Mouse (Mus musculus): Measurements from ENCODE around the gene Samd9l. TPM values are rescaled to one million over a fixed set of nuclear protein-coding genes. Genes with fewer than 3 reads are reported as not detected.
A peak's percentile ranks its signal among the peaks of the same experiment; 100 is the strongest.
"Not testable (repeated sequence)": the region's sequence is repeated elsewhere in the genome, so short reads cannot be mapped to it uniquely, and the experiment has no call there.

Gene Samd9l
- polyA plus RNA-seq, 1 experiment = 1.5 TPM

DNA sequence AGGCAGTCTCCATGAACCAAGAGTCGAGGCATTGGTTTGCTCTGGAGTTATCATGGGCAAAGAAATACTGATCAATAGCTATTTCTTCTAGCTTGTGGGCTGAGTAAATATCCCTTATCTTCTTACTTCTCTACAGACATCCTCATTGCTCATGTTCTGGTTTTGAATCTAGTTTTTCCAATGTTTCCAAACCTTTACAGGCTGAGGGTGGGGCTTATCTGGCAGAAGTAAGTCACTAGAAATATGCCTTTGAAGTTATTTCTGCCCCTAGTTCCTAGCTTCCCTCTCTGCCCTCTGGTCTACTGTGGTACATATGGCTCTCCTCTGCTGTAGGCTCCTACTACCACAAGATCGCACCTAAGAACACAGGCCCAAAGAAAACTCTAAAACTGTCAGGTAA, 20.2 kb downstream of the Samd9l start:
- TF ChIP-seq CTCF (IDR thresholded peaks at IDR 0.05; ENCODE audit: borderline replicate concordance, extremely low read depth, insufficient read depth, insufficient read length) (no peak), POLR2A (IDR thresholded peaks at IDR 0.05; ENCODE audit: borderline replicate concordance, extremely low read depth, insufficient read depth, insufficient read length, poor library complexity, severe bottlenecking) (no peak)

DNA sequence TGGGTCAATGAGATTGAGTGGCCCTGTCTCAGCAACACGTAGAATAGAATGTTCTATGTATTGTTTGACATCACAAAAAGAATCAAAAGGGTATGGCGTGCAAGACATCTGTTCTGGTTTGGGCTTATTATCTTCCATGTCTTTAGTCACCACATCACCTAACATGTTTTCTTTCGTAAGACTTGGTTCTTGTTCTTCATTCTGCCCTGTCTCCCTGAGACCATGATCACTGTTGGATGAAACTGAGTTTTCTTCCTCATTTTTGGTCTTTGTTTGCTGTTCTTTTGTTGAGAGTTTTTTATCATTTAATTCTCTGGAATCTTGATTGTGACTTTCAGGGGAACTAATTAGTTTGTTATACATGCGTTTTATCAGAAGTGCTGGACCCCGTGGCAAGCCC, 22.7 kb downstream of the Samd9l start:
- no peak for DNase-seq (ENCODE audit: low read depth)
- TF ChIP-seq CTCF (IDR thresholded peaks at IDR 0.05; ENCODE audit: borderline replicate concordance, extremely low read depth, insufficient read depth, insufficient read length) (no peak), POLR2A (IDR thresholded peaks at IDR 0.05; ENCODE audit: borderline replicate concordance, extremely low read depth, insufficient read depth, insufficient read length, poor library complexity, severe bottlenecking) (no peak)

More for the DNA sequence above, 20.2 kb downstream of the Samd9l start:
- no peak for DNase-seq (ENCODE audit: low read depth)

DNA sequence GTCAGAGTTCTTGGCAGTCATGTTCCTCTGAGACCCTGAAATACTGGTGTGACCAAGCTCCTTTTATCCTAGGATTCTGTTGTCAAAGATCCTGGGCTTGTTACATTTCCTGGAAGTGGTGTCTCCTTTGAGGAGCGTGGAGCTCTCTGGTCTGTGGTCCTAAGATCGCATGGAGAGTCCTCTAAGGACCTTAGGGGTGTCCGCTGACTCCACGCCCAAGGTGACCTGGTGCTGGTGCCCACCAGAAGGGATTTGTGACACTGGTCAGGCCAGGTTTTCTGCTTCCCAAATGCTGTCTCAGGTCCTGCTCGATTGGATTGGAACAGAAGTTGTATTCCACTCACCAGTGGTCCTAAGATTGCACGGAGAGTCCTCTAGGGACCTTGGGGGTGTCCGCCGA, 29.8 kb downstream of the Samd9l start:
- no peak for DNase-seq (ENCODE audit: low read depth)
- TF ChIP-seq POLR2A (IDR thresholded peaks at IDR 0.05; ENCODE audit: borderline replicate concordance, extremely low read depth, insufficient read depth, insufficient read length, poor library complexity, severe bottlenecking) (no peak), CTCF (IDR thresholded peaks at IDR 0.05; ENCODE audit: borderline replicate concordance, extremely low read depth, insufficient read depth, insufficient read length) (no peak)

DNA sequence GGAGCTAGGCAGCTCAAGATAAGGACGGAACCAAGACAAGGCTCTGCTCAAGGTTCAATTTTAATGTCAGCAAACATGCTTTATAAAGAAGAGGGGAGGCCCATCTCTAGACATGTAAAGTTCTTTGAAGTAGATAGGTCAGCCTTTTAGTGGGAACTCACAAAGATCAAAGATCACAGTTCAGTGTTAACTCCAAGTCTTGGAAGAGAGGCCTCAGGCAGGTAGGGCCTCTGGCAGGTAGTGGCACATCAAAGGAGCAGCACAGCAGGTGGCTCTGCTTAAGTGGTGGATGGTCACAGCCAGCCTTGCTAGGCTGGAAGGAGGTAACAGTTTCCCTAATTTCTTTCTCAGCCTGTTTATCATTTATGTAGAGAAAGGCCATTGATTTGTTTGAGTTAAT, 33.8 kb downstream of the Samd9l start:
- not testable (repeated sequence) for DNase-seq (ENCODE audit: low read depth)

DNA sequence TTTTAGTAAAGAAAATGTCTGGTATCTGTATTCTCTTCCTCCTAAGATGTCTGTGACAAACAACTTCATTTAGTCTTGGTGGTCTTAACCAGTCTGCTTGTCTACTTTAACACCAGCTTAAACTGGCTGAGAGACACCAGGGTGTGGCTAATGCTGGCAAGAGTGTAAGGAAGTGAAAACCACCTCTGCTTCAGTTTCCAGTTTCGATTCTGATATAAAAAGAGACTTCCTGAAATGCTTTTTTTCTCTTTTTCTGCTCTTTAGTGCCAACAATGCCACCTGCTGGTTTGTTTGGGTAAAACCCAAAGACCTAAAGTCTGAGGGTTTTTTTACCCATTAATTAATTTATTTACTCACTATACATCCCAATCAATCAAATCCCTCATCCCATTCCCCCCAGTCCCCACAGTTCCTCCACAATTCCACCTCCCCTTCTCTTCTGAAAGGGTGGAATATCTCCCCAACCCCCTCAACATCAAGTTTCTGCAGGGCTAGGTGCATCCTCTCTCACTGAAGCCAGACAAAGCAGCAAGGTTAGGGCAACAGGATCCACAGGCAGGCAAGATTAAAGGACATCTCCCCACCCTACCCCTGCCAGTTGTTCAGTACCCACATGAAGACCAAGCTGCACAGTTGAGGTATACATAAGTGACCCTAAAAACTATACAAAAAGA, 53.3 kb downstream of the Samd9l start:
- peak; percentile 56 for DNase-seq (ENCODE audit: low read depth)

DNA sequence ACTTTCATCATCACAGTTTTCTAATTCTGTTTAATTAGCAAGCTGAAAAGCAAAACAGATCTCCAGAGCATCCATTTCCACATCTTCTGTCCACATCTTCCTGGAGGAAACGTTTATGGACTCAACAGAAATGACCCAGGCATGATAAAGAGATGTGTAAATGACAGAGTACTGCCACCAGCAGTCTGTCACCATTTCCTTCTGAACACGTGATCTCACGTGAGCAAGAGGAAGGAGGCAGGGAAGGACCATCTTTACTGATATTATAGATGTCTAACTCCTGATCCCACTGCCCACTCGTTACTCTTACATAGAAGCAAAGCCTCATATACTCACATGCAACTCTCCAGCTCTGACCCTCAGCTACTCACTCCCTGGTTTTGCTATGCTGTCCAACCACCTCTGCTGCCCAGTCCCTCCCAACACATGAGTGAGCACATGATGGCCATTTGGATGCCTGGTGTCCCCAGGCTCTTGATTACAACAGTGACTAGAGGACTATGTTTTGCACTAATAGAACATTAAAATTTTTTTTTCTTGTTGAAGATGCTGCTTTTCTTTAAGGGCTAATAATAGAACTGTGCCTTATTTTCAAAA, 54.2 kb downstream of the Samd9l start:
- DNase-seq (ENCODE audit: low read depth) = not testable (repeated sequence)

DNA sequence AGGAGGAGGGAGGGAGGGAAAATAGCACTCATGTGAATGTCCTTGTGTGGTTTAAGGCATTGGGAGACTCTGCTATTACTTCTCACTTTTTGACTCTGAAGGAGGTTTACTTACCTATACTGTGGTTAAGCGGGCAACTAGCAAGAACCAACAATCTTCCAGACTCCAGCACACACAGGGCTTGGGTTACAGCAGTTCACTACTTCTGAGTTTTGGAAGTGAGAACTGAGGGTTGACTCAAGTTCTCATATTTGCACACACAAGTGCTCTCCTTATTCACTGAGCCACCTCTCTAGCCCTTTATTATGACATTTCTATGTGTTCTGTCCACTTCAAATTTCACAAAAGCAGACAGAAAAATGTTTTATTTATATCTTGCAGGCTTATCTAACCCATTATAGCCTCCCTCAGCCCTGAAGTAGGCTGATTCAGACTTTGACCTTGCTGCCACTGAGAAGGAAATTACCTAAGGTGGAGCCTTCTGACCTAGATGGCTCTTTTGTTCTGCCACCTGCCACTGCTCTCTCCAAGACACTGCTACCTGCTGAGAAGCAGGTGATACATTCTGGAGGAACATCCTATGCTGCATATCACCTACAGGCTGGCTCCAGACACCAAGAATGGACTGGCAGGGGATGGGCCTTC, 55.6 kb downstream of the Samd9l start:
- not testable (repeated sequence) for DNase-seq (ENCODE audit: low read depth)

DNA sequence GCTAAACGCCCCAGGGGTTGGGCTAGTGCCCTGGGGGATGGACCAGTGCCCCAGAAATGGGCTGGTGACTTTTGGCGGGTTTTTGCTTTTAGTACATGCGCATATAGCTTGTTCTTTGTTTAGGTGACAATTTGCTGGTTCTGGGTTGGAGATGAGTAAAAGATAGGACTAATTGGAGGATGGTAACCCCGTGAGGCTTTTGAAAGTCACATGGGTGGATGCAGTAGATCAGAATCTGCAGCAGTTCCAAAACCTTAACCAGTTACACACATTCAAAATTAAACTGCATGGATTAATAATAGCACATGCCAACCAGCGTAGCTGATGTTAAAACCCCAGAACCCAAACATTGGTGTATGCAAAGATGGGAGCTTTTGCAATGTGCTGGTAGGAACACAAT, 57.9 kb downstream of the Samd9l start:
- TF ChIP-seq POLR2A (IDR thresholded peaks at IDR 0.05; ENCODE audit: borderline replicate concordance, extremely low read depth, insufficient read depth, insufficient read length, poor library complexity, severe bottlenecking) (no peak), CTCF (IDR thresholded peaks at IDR 0.05; ENCODE audit: borderline replicate concordance, extremely low read depth, insufficient read depth, insufficient read length) (no peak)
- peak; percentile 0 for DNase-seq (ENCODE audit: low read depth)

DNA sequence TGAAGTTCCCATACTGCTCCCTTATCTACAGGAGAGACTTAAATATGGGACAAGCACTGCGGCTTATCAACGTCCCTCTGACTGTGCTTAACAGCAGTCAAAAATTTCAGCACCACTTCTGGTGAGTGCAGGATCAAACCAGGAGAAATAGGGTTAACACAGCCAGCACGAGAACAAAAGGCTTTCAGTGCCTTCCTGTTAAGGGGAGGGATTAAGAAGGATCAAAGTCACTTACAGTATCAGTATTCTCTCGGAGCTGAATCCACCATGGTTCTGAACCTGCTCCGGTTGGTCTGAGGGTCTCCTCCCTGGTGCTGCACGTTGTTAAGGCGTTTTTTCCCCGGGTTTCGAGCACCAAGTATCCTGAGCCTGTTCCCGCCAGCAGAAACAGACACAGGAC, 58.4 kb downstream of the Samd9l start:
- peak; percentile 53 for DNase-seq (ENCODE audit: low read depth)

DNA sequence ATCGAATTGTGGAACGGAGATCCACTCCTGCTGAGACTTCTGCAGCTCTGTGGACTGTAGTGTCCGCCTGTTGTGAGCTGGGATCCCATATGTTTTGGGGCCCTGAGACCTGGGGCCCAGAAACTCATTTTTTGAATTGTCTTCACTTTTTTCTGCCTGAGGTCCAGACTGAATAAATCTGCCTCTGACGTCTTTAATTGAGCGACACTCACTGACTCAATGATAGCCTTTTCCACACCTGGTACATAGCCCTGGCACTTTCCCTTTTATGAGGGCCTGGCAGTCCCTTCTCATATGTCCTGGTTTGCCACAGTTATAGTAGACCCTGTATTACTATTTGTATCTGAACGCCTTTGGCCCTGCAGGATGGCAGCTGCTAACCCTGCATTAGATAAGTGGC, 60.2 kb downstream of the Samd9l start:
- not testable (repeated sequence) for DNase-seq (ENCODE audit: low read depth)

Other genes with a start within 250 kb of the Samd9l start
- 2.2 and 2.5 TPM in 2 replicates for gene Hepacam2, start 98.7 kb upstream of the Samd9l start, polyA plus RNA-seq (2012; rRNA removed)
- gene Vps50, start 98.8 kb upstream of the Samd9l start, polyA plus RNA-seq (2012; rRNA removed) = 21.1 and 24.7 TPM in 2 replicates